Mouse (Mus musculus) liver, embryonic 14.5 days (tissue): ENCODE results near the gene Sept1.

Experiments used
- CTCF ChIP-seq: IDR thresholded peaks from 2 replicates; pipeline ENCODE4 v1.5.1; 2016; ENCODE audit warnings: antibody characterized with exemption, low read depth, control low read depth
- EP300 ChIP-seq: IDR thresholded peaks from 2 replicates; pipeline ENCODE4 v1.6.1; 2016; ENCODE audit warnings: antibody characterized with exemption, low read depth

- TF ChIP-seq CTCF (no peak), EP300 (no peak)
Measured at GRCm38 (mm10) chr7:127208295-127208552, 24.7 kb downstream of the Sept1 start, which contains the start of gene Tbc1d10b.
